Mouse (Mus musculus) heart, adult 11 months (tissue): ENCODE results near the gene Setd1a.
A peak's percentile ranks its signal among the peaks of the same experiment; 100 is the strongest.
"Not testable (repeated sequence)": the region's sequence is repeated elsewhere in the genome, so short reads cannot be mapped to it uniquely, and the experiment has no call there.

Source experiments
- DNase-seq: peaks from one replicate; pipeline ENCODE4 v3.0.0; 2022

Setd1a gene

DNA sequence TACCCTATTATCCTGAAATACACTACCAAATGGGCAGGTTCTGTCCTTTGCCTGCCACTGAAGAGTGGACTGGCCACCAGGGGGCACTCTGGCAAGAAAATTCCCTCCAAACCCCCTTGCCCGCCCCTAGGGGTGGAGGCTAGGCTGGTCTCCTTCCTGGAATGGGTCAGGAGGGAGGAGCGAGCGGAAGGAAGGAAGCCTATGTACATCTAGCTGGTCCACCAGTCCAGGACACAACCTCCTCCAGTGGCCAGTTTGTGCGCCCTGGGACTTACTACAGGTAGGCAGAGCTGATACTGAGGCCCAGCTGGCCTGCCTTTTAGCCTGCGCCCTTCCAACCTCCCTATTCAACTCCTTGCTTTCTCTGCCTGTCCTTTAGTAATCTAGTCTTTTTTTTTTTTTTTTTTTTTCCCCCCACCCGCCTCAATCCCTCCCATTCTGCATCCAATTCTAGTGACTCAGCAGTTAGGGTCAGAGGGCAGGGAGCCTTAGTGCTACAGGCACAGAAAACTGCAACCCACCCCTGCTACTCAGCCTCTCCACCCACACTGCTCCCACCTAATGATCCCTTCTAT, 24.1 kb downstream of the Setd1a start, which contains the start of gene Hsd3b7:
Gene Hsd3b7 (plus strand): TSS at position 170 of the 575 bp plus-strand sequence.
- DNase-seq, result peak; percentile 99

DNA sequence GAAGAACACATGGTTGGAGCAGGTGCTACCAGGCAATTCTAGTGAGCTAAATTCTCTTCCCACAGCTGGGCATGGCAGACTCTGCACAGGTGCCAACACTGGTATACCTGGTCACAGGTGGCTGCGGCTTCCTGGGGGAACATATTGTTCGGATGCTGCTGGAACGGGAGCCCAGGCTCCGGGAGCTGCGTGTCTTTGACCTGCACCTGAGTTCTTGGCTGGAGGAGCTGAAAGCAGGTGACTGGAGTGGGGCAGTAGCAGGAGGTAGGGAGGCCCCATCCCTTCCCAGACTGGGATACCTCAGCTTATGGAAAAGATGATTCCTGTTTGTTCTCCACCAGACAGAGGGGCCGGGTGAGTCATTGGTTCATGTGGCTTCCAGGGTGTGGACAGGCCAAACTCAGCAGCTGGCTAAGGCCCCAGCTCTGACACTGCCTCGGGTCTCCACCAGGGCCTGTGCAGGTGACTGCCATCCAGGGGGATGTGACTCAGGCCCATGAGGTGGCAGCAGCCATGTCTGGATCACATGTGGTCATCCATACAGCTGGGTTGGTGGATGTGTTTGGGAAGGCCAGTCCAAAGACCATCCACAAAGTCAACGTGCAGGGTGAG, 24.6 kb downstream of the Setd1a start:
- peak; percentile 95 for DNase-seq

DNA sequence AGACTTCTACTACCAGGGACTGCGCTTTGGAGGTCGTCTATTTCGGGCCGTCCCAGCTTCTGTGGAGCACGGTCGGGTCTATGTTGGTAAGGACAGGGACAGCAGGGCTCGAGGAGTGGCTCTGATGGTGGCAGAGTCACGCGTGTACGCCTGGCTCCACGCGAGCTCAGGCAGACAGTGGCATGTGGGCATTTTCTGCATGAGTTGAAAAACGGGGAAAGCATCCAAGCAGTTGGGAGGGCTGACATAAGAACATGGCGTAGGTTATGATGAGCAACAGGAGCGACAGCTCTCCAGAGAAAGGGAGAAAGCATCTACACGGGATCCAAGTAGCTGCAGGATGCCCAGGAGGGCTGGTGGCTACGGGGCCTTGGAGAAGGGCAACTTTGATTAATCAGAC, 25.8 kb downstream of the Setd1a start:
- no peak for DNase-seq

DNA sequence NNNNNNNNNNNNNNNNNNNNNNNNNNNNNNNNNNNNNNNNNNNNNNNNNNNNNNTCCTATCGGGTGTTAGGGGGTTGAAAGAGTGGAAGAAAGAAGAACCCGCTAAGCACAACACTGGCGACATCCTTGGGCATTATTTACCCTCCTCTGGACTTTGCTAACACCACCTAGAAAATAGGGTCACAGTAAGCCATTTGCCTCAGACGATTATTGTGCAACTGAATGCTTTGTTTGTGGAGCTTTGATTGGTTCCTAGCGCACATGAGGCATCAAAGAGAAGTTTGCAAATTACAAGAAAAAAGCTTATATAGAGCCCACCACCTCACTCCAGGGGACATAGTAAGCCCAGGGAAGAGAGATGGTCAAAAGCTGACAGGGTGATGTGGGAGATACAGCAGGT, 32.4 kb downstream of the Setd1a start:
- DNase-seq, result no peak

DNA sequence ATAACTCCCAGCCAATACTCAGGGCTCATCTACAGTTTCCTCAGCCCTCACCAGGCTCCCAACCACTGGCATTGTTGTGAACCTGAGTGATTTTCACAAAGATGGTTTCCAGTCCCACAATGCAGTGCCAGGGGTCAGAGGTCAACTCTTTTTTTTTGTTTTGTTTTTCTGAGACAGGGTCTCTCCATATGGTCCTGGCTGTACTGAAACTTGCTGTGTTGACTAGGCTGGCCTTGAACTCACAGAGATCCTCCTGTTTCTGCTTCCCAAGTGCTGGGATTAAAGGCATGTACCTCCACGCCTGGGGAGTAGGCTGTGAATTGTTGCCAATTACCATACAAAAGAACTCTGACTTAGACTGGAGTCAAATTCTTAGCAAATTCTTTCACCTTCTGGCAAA, 33.4 kb downstream of the Setd1a start:
- no peak for DNase-seq

DNA sequence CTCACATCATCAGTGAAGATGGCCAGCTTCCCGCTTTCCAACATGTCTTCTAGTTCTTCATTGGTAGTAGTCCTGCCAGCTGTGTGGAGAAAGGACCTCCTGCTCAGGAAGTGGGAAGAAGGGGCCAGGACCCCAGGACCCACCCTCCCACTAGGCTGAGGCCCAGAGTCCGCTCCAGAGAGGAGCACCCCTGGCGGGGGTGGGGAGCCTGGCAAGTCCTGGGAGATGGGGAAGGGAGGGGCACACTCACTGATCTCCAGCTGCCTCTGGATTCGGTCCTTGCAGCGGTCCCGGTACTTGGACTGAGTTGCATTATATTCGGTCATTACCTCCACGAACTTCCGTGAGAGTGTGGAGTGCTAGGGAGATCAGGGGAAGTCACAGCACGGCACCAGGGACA, 34.2 kb downstream of the Setd1a start:
- peak; percentile 86 for DNase-seq

DNA sequence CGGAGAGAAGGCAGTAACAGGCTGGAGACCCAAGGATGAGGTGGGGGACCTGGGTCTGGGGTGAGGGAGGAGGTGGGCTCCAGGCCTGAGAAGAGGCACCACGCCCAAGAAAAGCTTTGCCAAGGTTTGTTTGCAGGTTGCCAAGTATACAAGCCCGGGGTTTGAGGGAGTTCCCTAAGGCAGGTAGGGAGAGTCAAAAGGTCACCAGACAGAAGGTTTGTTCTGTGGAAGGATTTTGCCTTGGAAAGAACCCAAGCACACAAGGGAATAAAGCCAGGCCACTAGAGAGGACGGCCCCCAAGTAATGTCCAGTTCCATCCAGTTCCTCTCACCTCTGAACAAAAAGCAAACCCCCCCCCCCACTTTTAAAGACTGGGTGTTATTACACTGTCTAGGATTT, 34.8 kb downstream of the Setd1a start:
- no peak for DNase-seq

DNA sequence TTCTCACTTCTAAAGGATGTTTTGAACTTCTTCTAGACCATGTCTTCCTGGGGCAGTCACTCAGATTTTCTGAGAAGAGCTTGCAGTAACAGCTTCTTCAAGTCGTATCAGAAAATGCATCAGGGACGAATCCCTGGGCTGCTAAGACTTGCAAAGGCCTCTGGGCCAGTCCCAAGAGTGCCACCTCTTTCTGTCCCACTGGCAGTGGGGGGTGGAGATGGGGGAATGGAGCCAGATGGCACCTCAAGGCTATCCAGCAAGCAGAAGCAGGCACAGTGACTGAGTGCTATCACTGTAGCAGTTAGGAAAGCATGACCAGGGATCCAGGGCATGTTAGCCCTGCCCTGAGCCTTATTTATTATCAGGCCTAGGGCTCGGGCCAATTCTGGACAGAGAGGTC, 35.8 kb downstream of the Setd1a start:
- DNase-seq, result peak; percentile 90

DNA sequence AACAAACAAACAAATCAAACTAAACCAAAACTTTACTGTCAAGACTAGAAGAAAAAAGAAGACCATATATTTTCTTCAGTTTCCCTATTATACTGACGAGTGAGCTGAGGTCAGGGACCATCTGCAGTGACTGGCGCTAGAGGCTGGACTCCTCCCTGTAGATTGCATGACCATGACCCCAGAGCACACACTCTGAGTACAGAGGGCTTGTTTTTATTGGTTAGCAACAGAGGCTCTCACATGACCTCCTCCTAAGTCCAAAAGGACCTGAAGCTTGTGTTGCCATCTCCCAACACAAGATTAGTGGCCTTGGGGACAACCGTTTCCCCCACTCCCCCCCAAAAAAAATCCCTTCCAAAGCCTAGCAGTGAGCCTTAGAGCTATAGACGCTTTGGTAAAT, 37.4 kb downstream of the Setd1a start:
- DNase-seq, result peak; percentile 97

DNA sequence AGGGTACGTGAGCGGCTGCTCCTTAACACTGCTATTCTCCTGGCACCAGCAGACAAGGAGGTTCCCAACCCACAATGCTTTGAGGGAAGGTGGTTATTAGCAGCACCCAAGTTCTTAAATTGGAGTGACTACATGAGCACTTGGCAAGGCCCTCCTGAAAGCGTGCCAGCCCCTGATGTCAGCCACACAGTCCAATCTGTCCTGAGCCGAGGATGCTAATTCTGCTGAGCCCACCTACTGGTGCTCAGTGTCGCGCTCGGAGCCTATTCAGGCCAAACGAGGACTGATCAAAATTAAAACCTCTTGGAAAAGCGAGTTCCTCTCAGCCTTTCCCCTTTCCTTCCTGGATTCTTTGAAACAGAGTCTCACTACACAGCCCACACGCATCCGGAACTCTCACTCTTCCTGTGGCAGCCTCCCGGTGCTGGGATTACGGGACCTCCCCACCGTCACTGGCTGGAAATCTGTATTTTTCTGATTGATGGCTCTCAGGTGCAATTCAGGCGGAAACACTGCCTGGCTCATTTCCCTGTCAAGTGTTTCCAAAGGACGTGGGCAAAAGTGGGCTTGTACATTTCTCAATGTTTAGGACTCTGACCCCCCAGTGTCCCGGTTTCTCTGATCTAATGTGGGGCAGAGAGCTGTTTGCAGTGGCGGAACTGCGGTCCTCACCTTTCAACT, 37.9 kb downstream of the Setd1a start:
- DNase-seq, result peak; percentile 98

DNA sequence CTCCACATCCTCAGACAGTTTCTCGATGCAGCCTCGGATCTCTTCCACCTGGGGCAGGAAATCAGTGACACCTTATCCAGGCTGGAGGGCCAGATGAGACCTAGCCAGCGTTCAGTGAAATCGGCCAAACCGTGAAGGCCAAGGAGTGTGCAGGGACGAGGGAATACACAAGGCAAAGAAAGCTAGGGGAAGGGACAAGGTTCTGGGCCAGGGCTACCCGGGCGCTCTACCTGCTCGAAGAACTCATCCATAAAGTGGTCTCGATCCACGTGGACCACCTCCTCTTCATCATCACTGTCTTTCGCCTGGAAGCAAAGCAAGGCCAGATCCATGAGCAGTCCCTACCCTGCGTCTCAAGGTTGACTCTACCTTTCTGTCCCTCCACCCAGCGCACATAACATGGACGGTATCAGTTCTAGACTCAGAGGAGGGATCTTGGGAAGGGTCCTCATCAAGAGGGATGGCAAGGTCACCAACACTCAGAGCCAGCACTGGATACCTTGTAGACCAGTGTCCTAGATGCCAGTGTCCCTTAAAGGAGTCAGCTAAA, 38.7 kb downstream of the Setd1a start:
- DNase-seq, result peak; percentile 91

DNA sequence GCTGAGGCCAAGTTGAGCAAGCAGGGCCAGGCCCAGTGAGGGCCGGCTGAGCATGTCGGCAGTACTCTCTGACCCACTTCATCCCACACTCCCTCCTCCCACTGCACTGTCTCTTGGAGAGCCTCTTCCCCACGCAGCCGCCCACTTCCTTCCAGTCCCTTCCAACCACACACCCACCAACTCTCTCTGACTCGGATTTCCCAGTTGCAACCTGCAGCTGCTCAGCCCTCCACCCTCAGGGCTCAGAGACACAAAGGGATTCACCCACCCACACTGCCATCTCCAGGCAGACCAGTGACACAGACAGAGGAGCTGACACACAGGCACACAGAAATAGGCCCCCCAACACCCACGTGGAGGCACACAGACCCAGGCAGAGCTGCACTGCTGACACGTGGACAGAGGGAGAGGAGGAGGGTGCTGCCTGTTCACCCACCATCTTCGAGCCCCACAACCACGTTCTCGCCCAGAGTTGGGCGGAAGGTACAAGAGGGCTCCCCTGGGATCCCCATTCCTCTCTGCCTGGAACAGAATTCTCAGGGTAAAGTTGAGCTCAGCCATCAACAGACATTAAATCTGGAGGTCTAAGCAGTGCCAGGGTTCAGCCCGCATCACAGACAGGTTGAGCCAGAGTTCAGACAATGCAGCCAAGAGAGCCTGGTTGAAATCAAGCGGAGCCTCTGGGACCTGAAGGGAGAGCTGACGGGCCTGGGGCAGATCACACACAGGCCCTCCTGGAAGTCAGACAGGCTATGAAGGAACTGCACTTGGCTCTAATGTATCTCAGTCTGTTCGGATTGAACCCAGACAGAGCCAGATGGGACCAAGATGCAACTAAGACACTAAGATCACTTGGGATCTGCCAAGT, 39.7 kb downstream of the Setd1a start:
- peak; percentile 98 for DNase-seq

DNA sequence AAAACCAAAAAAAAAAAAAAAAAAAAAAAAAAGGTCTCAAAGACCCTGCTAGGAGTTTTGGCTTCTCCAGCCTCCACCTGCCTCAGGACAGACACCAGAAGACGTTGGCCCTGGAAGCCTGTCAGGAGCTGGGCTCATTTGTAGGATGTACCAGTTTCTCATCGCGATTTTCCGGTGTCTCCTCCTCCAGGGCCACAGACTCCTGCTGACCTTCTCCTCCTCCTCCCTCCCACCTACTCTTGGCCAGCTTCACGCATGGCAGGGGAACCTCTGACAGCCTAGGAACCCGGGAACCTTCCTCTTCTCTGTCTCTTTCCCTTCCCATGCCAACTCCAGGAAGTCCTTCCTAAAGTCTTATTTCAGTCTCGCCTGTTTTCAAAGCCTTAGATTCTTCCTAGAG, 40.6 kb downstream of the Setd1a start:
- no peak for DNase-seq

DNA sequence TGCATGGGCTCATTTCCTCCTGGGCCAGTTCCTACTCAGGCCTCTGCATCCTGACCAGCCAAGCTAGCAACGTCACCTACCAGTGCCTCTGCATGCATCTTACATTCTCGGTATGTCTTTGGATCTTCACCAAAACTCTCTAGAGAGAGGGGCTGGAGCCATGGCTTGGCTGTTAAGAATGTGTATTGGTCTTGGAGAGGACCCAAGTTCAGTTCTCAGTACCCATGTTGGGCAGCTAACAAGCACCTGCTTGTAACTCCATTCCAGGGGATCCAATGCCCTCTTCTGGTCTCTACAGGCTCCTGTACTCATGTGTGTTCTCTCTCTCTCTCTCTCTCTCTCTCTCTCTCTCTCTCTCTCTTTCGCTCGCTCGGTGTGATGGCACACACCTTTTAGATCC, 41.3 kb downstream of the Setd1a start:
- no peak for DNase-seq

DNA sequence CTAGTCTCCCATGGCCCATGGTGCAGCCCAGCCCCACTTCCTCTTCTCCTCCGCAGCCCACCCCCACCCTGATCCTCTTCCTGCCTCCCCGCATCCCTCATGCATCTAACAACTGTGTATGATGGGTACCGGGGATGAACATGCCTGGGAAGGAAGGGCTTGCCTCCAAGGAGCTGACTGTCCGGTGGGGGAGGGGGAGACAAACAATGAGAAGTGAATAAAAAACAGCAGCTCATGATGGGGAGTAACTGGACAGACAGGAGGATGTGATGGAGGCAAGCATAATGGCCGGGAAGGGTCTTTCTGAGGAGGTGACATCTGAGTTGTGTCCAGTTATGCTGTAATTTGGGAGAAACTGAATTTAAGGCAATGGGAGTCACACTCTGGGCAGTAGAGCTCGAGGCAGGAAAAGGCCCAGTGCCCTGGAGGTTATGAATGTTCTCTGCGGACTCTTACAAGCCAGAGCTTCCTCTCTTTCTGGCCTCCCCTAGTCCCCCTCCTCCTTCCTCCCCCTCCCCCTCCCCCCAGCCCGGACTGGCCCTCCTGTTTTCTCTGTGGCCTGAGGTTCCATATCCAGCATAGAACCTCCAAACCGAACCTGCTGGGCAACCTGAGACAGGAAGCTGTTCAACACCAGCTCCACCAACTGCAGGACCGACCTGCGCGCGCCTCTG, 44.5 kb downstream of the Setd1a start:
- no peak for DNase-seq

DNA sequence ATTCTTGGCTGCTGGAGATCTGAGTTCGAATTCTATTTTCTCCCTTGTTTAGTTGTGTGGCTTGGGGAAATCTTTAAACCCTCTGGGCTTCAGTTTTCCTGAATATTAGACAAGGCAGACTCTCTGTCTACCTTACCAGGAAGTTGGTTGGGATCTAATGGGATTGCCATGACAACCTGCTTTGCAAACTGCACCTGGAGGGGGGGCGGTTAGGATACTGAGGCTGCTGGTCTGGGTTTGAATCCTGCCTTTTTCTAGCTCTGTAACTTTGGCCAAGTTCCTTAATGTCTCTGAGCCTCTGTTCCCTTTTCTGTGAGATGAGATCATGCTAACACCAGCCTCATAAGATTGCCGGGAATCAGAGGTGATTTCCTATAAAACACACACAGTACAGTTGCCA, 46.0 kb downstream of the Setd1a start:
- no peak for DNase-seq

DNA sequence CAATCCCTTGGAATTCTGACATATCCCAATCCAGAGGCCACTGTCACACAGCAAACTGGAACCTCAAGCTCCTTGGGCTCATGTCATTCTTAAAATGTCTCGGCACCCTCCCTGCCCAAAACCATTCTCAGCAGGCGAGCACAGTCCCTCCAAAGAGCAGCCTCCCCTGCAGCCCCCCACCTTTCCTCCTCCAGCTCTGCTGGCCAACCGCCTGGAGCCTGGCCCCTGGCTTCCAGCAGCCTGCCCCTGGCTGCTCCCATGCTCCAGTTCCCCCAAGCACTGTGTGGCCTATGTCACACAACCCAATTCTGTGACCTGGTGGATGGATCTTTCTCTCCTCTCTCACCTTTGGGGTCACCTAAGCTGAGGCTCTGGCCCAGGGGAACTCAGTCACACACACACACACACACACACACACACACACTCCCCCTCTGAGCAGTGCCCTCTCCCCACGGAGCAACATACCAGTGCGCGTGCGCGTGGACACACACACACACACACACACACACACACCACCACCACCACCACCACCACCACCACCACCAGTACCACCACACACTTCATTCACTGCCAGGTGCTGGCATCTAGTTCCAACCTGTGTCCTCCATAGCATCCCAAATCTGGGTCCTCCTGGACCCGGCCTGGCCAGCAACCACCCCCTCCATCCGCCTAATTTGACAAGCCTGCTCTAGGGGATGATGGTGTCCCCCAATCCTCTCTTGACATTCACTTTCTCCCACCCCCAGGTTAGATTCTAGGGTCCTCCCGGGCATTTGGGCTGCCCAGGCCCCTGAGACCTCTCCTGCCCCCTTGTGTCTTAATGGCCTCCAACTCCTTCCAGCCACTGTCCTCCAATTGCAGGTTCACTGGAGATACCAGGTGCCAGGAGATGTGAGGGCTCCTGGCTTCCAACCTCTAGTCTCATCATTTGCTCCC, 47.0 kb downstream of the Setd1a start:
- peak; percentile 84 for DNase-seq

DNA sequence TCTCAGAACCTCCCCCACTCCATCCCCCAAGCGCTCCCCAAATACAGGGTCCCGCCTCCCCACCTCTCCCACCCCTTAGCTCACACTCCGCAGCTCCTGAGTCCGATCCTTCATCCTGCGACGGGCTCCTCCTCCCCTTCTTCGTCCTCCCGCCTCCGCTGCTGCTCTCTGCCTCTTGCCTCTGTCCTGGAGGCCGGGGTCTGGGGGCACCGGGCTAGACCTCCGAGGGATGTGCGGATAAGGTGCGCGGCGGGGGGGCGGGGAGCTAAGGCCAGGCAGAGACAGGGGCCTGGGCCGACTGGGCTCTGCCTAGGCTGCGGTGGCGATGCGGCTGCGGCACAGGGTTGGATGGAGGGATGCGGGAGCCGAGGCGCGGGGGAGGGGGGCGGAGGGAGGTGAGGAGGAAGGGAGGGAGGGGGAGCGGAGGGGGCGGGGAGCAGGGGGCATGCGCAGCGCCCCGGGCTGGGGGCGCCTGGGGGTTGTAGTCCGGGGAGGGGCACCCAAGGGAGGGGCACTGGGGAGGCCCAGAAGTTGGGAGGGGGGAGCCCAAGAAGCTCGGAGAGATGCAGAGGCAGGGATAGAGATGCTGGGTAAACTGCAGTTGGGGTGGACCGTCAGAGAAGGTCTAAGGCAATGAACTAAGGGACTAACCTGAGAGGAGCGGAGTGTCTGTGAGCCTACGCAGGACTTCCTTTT, 47.9 kb downstream of the Setd1a start, which contains the start of the genes Stx4a and Stx1b:
Gene Stx4a (plus strand): TSS at position 119 of the 696 bp plus-strand sequence.
Gene Stx1b (minus strand): TSS at position 374 of the 696 bp plus-strand sequence.
- DNase-seq, result peak; percentile 93

DNA sequence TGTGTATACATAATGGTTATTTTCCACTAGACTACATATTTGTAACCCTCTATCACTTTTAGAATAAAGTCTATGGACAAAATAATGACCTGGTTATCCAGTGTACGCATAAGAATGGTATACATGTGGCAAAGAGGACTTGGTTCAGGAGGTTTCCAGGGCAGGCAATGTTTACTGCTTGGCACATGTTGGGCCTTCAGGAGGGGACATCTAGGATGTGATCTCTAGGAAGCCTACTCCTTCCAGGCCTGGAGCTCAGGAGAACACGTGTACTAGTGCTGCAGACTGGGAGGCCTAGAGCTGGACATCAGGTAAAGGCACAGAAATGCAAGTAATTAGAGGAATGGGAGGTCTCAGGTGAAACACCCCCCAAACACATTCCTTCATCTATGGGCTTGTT, 59.1 kb downstream of the Setd1a start:
- DNase-seq, result peak; percentile 79

DNA sequence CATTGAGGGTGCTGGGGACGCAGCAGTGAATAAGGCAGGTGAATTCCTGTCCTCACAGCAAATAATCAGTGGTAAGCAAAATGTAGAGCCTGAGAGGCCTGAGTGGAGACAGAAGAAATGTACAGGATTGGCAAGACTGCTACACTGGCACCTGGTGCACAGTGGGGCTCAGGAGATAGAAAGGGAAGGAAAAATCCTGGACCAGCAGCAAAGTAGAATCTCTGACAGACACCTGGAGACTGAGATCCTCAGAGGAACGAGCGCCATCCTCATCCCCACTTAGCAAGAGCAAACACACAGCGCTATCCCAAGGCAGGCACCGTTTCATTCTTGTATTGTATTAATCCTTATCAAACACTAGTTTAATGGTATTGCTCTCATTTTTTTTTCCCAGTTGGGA, 61.0 kb downstream of the Setd1a start:
- peak; percentile 70 for DNase-seq

DNA sequence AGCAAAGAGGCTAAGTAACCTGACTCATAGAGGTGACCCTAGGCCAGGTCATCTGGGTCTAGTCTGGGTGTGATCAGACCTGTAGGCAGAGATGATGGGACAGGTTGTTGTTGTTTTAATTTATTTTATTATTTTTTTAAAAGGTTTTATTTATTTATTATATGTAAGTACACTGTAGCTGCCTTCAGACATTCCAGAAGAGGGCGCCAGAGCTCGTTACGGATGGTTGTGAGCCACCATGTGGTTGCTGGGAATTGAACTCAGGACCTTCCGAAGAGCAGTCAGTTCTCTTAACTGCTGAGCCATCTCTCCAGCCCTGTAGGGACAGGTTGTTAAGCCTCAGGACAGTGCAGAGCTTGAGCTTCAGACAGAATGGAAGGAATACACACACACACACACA, 61.4 kb downstream of the Setd1a start:
- DNase-seq, result not testable (repeated sequence)
